Mouse (Mus musculus): ENCODE measurements around the gene Llgl1.

Gene Llgl1

GRCm38 (mm10) chr11:60735191-60735590 is 35.7 kb downstream of the Llgl1 start:
- DNase-seq (ENCODE audit: low read depth, low spot score), result no peak

GRCm38 (mm10) chr11:60736491-60736890 is 37.0 kb downstream of the Llgl1 start:
- Histone ChIP-seq H3K27me3 (ENCODE audit: control insufficient read depth, insufficient read depth, low read length, poor library complexity, severe bottlenecking) (no peaks in the 10 kb centered on the region), H3K36me3 (ENCODE audit: control insufficient read depth, insufficient read depth, low read length, poor library complexity, severe bottlenecking) (no peaks in the 10 kb centered on the region)
- DNase-seq (ENCODE audit: low read depth, low spot score), result no peak

More at GRCm38 (mm10) chr11:60735191-60735590, 35.7 kb downstream of the Llgl1 start:
- no peaks in the 10 kb centered on the region for H3K27me3 ChIP-seq (ENCODE audit: control insufficient read depth, insufficient read depth, low read length, poor library complexity, severe bottlenecking)
- no peaks in the 10 kb centered on the region; the same call in 1 of the 2 replicates for H3K36me3 ChIP-seq (ENCODE audit: control insufficient read depth, insufficient read depth, low read length, poor library complexity, severe bottlenecking)

- no peak for DNase-seq (ENCODE audit: low read depth, low spot score)
- Histone ChIP-seq H3K27me3 (ENCODE audit: control insufficient read depth, insufficient read depth, low read length, poor library complexity, severe bottlenecking) (no peaks in the 10 kb centered on the region), H3K36me3 (ENCODE audit: control insufficient read depth, insufficient read depth, low read length, poor library complexity, severe bottlenecking) (no peaks in the 10 kb centered on the region; the same call in 1 of the 2 replicates)
Measured at GRCm38 (mm10) chr11:60737450-60737849, 37.9 kb downstream of the Llgl1 start.

GRCm38 (mm10) chr11:60740321-60740720 is 40.8 kb downstream of the Llgl1 start:
- DNase-seq (ENCODE audit: low read depth, low spot score), result no peak
- Histone ChIP-seq H3K27me3 (ENCODE audit: control insufficient read depth, insufficient read depth, low read length, poor library complexity, severe bottlenecking) (no peaks in the 10 kb centered on the region), H3K36me3 (ENCODE audit: control insufficient read depth, insufficient read depth, low read length, poor library complexity, severe bottlenecking) (no peaks in the 10 kb centered on the region; the same call in 1 of the 2 replicates)

- no peaks in the 10 kb centered on the region for H3K27me3 ChIP-seq (ENCODE audit: control insufficient read depth, insufficient read depth, low read length, poor library complexity, severe bottlenecking)
- H3K36me3 ChIP-seq (ENCODE audit: control insufficient read depth, insufficient read depth, low read length, poor library complexity, severe bottlenecking), result peaks cover 21% of the 10 kb centered on the region
- no peak for DNase-seq (ENCODE audit: low read depth, low spot score)
Measured at GRCm38 (mm10) chr11:60755570-60755969, 56.0 kb downstream of the Llgl1 start.

GRCm38 (mm10) chr11:60761681-60762080 is 62.2 kb downstream of the Llgl1 start:
- H3K36me3 ChIP-seq (ENCODE audit: control insufficient read depth, insufficient read depth, low read length, poor library complexity, severe bottlenecking), result peaks cover 5% of the 10 kb centered on the region; the same call in 1 of the 2 replicates
- no peaks in the 10 kb centered on the region for H3K27me3 ChIP-seq (ENCODE audit: control insufficient read depth, insufficient read depth, low read length, poor library complexity, severe bottlenecking)
- DNase-seq (ENCODE audit: low read depth, low spot score), result no peak

All from splenic B cell, adult 2 months (primary cell).